Mouse (Mus musculus) myocyte (in vitro differentiated cells): Measurements from ENCODE around the gene Spdl1.

Source experiments
- POLR2A ChIP-seq: IDR thresholded peaks from one replicate; pipeline ENCODE4 v1.6.1; 2011; ENCODE audit warnings: low read depth, mild to moderate bottlenecking, control low read depth, moderate library complexity; ENCODE audit not compliant: insufficient read length
- SRF ChIP-seq: IDR thresholded peaks from one replicate; pipeline ENCODE4 v1.6.1; 2011; ENCODE audit warnings: low read depth; ENCODE audit not compliant: control insufficient read depth, insufficient read length
- TCF12 ChIP-seq: IDR thresholded peaks from one replicate; pipeline ENCODE4 v1.6.1; 2011; ENCODE audit warnings: mild to moderate bottlenecking, control low read depth; ENCODE audit not compliant: poor library complexity, insufficient read depth, severe bottlenecking

DNA sequence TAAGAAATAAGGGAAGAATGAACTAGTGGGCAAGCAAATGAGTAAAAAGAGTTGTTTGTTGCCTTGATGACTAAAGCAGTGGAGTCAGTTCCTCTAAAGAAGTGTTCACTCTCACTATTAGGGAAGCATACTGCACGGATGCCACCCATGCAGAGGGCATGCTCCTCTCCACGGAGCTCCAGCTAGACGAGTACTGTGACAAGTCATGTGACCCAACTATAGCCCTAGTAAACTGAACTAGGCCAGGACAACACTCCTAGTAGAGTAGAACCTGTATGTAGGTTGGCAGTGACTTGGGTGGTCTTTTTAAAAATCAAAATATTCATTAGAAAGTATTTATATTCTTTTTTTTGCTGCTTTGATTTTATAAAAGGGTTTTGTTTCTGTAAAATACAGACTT lies 55.1 kb downstream of the Spdl1 start:
- TF ChIP-seq TCF12 (no peak), POLR2A (no peak), SRF (no peak)
